Mouse (Mus musculus): Measurements from ENCODE around the gene Dhdh.
"Not testable (repeated sequence)": the region's sequence is repeated elsewhere in the genome, so short reads cannot be mapped to it uniquely, and the experiment has no call there.

The Dhdh gene

DNA sequence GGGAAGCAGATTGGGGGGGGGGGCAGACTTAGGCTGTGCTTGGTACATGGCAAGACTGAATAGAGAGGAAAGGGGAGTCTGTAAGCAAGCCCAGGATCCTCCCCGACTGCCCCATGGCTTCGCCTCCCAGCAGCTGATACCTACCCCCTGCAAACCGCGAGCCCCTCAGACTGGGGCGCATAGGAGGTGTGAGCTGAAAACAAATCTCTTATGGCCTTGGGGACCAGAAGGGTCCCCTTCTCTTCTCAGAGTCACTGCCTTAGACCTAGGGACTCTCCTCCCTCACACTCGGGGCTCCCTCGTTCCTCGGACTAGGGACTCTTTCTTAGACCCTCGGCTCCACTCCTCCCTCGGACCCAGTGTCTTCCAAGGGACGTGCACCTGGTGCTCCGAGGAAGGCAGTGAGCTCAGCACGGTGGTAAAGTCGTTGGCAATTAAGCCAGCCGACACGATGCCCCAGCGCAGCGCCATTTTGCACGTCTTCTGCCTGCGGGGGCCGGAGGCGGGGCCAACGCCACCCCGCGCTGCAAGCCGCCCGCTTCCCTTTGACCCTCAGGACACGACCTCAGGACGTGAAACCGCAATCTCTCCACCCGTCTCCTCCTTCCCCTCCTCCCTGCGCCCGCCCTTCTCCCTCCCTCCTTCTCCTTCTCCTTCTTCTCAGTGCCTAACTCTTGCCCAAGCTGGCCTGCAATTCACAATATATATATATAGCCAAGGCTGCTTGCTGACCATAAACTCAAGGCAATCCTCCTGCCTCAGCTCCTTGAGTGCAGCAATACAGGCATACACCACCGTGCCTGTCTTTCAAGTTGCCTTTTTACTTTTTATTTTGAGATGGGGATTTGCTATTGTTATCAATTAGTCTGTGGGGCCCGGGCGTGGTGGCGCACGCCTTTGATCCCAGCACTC, at the start of gene Dhdh:
Gene Dhdh (minus strand): TSS at position 513 of the 912 bp plus-strand sequence.
- DNase-seq (ENCODE audit: low spot score in 2 of 2) = no peak

DNA sequence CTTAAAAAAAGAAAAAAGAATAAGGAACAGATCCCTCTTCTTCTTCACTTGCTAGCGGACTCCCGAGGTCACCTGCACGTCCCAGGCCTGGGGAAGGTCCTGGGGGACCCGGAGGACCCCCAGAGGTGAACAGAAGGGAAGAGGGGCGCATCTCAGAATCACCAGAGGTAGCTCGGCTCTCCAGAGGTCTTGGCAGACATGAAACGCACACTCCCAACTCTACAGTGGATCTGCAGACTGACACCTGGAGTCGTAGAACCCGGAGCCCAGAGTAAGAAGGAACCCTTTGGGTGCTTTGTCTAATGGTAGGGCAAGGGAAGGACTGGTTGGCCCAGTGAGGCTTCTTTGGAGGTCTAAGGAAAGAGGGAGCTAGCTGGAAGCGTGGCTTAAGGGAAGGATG, 49.0 kb upstream of the Dhdh start:
- no peak for DNase-seq (ENCODE audit: low spot score in 2 of 2)

DNA sequence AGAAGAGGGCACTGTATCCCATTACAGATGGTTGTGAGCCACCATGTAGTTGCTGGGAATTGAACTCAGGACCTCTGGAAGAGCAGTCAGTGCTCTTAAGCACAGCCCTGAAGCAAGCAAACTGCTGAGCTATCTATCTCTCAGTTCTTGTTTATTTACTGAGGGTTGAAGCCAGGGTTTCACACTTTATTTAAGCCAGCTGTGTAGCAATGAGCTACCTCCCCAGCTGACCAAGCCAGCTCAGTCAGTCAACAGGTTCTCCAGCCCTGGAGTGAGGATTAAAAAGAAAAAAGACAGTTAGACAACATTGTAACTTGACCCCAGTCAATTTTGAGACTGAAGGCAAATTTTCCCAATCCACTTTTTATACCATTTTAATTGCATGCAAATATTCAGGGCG, 47.1 kb upstream of the Dhdh start:
- DNase-seq (ENCODE audit: low spot score in 2 of 2) = no peak

DNA sequence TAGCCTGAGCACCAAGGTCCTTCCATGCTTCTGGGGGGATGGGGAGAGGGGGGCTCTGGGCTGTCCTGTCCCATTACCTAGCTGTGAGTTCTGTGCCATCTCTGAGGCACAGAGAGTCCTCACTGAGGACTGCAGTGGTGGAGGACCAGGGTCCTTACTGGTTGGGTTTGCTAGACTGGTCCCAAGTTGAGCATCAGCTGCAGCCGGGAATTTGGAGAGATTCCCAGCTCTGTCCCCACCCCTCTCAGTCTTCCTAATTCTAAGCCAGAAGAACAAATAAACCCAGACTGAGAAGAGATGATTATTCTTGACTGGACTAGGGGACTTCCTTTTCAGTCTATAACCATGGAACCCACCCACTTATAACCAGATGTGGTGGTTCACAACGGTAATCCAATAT, 42.0 kb upstream of the Dhdh start:
- DNase-seq (ENCODE audit: low spot score in 2 of 2) = no peak

DNA sequence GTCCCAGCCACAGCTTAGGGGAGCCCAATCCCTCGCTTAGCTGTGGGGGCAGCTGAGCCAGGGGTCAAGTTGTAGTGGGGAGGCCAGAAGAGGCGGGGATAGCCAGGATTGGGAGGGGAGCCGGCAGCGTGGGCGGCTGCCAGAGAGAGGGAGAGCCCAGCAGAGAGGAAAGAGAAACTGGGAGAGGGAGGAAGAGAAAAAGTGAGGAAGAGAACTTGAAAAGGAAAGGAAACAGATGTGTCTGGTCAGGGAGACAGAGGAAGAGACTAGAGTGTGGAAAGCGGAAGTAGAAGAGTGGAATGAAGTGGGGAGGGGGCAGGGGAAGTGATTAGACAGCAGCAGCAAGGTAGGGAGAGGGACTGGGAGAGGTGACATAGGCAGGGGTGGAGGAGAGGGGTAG, 40.9 kb upstream of the Dhdh start:
- no peak for DNase-seq (ENCODE audit: low spot score in 2 of 2)

DNA sequence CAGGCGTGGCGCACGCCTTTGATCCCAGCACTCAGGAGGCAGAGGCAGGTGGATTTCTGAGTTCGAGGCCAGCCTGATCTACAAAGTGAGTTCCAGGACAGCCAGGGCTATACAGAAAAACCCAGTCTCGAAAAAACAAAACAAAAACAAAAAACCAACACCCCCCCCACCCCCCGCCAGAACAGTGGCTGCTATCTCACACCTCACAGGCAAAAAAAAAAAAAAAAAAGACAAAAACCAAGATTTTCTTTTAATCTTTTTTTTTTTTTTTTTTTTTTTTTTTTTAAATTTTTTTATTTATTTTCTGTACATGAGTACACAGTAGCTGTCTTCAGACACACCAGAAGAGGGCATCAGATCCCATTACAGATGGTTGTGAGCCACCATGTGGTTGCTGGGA, 38.6 kb upstream of the Dhdh start:
- not testable (repeated sequence) for DNase-seq (ENCODE audit: low spot score in 2 of 2)

DNA sequence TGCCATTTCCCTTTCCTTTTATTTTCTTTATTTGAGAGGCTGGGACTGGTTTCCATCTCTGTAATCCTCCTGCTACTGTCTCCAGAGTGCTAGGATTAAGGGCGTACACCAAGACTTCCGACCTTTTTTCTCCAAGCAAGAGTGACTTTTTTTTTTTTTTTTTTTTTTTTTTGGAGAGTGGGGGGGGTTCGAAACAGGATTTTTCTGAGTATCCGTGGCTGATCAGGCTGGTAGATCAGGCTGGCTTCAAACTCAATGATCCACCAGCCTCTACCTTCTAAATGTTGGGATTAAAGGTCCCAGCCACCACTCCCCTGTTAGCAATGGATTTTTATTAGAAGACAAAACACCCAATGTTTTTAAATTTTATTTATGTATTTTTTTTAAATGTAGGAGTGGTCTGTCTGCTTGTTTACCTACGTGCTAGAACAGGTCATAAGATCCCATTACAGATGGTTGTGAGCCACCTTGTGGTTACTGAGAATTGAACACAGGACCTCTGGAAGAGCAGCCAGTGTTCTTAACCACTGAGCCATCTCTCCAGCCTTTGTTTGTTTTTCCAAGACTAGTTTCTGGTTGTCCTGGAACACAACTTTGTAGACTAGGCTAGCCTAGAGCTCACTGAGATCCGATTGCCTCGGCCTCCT, 38.0 kb upstream of the Dhdh start:
- no peak for DNase-seq (ENCODE audit: low spot score in 2 of 2)

DNA sequence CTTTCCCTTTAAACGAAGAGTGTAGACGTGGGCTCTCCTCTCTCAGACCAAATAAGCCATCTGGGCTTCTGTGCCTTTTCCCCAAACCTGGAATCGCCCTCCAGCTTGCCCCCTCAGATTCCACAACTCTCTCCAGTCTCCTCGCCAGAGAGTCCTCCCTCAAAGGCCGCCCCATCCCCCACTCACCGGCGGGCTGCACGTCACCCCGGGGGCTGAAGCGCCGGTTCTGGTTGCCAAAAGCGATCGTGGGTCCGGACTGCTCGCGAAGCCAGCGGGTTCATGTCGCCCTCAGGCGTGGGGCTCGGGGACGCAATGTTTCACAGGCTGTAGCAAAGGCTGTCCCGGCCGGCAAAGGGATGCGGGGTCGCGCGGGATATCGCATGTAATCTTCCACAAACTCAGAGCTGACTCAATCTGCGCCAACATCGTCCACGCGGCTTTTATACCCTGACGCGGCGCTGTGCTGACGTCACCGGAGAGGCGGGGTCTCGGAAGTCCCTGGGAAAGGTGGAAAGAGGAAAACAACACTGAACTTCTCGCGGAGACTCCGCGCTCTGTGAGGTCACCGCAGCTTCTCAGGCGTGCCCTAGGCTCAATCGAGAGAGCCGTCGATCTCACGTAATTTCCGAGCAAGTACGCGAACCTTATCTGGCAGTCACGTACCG, 37.3 kb upstream of the Dhdh start, which contains the start of the genes Ppp1r15a and Plekha4:
Gene Ppp1r15a (minus strand): TSS at position 460 of the 665 bp plus-strand sequence.
Gene Plekha4 (plus strand): TSS at position 522 of the 665 bp plus-strand sequence.
- DNase-seq (ENCODE audit: low spot score in 2 of 2) = peak; percentile 86 to 88

DNA sequence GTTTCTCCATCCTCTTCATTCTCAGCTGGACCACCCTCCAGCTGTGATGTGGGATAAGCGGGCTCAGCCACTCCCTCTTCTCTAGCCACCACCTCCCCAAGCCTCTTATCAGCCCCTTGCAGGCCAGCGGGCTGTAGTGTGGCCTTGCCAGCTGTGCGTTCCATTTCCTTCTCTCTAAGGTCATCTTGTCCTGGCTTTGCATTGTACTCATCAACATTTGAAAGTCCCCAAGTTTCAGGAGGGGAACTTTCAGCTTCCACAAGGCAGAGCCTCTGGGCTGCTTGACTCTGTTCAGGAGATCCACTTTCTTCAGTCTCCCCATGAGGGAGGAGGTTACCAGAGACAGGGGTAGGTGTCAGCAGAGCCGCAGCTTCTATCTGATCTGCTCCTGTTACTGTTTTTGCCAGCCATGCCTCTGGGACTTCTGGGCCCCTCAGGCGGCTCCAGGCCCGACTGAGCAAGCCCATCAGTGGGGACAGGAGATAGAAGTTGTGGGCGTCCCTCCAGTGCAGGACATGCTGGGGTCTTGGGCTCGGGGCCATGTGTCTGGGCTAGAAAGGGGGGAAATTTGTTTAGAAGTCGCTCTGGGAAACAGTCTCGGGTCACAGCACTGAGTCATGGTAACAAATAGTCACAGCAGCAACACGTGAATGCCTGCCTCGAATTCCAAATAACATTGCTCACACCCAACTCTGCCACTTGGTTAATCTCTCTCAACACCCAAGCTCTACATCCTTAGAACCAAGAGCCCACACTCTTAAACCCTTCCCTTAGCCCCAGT, 36.4 kb upstream of the Dhdh start:
- DNase-seq (ENCODE audit: low spot score in 2 of 2) = no peak

DNA sequence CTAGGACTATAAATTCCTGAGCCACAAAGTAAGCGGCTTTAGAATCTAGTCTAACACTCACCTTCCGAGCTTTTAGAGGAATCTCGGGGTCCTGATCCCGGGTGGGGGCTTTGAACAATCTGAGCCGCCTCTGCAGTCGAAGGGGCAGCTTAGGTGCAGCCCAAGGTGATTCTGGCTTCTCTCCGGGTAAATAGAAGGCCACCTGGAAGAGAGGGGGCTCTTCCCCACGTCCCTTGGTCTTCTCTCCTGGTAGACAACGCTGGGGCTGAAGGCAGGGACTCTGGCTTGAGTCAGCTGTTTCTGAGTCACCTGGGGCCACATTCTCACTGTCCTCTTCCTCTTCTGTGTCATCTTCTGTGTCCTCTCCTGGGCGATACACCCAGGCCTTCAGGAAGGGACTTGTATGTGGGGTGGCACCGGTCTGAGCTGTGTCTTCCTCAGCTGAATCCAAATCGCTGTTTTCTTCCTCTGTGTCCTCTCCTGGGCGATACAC, 35.1 kb upstream of the Dhdh start:
- DNase-seq (ENCODE audit: low spot score in 2 of 2) = no peak

DNA sequence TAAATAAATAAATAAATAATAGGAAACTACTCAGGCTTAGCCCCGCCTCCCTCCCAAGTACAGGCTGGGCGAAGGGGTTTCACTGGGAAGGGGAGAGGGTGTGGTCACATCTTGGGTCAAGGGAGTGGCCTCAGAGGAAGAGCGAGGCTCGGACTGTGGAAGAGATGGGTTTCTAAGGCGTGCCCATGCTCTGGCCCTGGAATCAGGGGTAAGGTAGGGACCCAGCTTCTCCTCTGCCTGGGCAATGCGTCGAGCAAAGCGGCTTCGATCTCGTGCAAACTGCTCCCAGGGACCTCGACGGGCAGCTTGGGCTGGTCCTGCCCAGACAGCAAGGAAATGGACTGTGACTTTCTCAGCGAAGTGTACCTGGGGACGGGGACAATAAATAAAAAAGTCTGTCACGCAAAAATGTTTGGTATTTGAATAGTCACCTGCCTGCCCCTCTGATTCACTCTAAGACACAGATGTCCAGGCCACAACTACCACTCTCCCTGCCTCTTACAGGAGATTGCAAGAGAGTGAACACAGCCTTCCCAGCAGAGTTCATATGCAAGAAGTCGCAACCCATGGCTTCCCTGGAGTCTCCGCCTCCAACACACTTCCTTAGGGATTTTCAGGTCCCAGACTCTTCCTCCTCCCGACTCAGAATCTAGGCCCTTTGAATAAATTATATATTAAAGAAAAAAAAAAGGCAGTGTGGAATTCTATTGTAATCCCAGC, 34.5 kb upstream of the Dhdh start:
- DNase-seq (ENCODE audit: low spot score in 2 of 2) = no peak

DNA sequence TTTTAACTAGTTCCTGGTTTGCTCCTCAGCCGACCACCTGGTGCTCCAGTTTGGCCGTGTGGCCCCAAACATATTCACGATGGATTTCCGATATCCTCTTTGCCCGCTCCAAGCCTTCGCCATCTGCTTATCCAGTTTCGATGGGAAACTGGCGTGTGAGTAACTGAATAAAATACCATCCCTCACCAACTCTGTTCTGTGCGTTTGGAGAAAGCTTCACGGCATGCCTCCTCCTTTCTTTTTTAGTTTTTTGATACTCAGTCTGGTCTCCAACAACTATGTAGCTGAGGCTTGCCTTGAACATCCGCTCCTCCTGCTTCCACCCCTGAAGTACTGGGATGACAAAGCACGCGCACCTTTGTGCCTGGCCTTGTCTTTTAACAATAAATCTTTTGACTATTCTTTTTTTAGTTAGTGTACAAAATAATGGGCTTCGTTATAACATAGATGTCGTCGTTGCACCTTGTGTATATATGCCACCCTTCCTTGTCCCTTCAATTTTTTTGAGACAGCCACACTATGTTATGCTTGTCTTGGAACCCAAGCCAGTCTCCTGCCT, 33.7 kb upstream of the Dhdh start:
- no peak for DNase-seq (ENCODE audit: low spot score in 2 of 2)

DNA sequence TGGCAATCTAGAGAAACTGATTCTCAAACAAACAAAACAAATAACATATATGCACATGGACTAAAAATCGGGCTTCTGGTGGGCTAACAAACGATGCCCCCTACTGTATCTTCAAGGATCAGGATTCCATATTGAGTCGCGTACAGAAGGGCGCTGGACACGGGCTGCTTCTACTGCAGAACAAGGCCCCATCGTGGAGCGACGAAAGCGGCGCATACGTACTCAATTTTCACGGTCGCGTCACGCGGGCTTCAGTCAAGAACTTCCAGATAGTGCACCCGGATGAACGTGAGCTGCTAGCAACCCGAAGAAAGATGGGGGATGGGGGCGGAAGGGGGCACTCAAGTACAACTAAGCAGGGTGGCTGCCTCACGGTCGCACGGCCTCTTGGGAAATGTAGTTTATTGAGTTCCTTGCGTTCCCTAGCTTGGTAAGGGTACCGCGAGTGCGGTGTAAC, 33.2 kb upstream of the Dhdh start:
- DNase-seq (ENCODE audit: low spot score in 2 of 2) = peak; percentile 87 to 93

DNA sequence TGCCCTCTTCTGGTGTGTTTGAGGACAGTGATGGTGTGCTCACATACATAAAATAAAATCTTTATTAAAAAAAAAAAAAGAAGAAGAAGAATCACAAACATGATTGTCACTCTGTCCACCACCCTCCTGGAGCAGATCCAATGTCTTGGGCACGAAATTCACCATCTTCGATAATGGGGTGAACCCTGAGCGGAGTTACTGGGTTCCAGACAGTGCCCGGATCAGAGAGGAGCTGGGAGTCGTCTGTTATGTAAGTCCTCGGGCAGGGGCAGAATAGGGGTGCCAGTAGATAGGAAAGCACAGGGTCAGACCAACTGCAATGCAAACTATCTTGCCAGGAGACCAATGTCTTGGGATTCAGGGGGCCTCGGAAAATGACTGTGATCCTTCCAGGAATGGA, 32.0 kb upstream of the Dhdh start:
- no peak for DNase-seq (ENCODE audit: low spot score in 2 of 2)

DNA sequence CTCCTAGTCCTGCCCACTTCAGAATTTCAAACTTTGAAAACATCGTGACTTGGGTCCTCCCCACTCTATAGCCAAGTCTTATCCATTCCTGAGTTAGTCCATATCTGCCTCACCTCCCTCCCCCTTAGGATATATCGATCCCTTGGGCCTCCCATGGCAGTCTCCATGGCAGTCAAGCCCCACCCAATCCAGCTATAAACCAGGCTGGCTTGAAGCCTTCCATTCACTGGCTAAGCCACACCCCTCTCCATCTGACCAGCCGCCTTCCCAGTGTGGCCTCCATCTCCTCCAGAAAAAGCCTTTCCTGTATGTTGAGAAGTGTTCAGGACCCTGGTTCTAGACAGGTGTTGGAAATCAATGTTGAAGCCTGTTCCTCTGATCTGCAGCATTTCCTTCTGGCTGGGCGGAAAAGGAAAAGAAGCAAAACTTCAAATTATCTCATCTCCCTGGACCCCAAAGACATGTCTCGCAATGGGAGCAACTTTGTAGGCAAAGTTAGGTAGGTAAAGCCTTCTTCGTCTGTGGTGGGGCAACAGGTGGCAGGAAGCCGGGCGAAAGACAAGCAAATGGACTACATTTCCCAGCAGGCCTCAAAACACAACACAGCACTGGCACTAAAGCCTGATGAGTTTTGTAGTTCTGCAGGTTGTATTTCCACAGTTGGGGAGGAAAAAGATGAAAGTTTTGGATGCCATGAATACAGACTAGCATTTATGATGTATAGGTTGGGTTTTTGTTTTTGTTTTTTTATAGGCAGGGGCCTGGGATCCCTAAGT, 30.9 kb upstream of the Dhdh start:
- no peak for DNase-seq (ENCODE audit: low spot score in 2 of 2)

DNA sequence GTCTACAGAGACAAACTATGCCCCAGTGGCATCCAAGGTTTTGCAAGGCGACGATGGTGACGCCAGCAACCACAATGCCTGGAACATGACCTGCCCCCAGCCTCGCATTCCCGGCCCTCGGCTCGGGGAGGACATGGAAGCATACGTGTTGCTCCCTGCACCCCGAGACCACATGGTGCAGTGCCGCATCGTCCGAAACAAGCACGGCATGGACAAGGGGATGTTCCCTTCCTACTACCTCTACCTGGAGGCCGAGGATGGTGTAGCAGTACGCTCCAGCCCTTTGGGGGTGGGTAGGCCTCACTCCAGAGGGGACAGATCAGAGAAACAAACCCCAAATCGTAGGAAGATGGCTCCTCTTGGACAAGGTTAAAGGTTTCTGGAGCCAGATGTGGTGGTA, 30.0 kb upstream of the Dhdh start:
- DNase-seq (ENCODE audit: low spot score in 2 of 2) = no peak

DNA sequence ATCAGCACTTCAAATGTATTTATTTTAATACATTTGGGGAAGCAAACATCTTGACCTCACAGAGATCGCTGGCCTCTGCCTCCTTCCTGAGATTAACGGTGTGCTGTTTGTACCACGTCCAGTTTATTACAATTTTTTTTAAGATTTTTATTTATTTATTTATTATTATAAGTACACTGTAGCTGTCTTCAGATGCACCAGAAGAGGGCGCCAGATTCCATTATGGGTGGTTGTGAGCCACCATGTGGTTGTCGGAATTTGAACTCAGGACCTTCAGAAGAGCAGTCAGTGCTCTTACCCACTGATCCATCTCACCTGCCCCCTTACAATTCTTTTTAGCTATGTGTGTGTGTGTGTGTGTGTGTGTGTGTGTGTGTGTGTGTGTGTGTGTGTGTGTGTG, 28.2 kb upstream of the Dhdh start:
- DNase-seq (ENCODE audit: low spot score in 2 of 2) = not testable (repeated sequence)

DNA sequence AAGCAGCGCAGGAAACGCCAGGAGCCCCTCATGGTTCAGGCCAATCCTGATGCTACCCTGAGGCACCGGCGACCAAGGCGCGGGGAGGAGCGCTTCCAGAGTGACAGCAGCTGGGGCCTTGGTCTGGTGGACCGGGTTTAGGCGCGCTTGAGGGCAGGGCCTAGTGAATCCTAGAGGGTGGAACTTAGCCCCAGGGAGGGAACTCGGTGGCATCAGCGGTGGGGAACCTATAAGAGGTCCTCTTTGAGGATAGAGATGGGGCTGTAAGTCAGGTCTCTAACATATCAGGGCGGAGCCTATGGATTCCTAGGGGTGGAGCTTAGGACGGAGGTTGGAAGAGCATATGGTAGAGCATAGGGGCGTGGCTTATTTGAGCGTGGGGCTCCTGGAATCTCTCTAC, 26.8 kb upstream of the Dhdh start:
- DNase-seq (ENCODE audit: low spot score in 2 of 2) = no peak

DNA sequence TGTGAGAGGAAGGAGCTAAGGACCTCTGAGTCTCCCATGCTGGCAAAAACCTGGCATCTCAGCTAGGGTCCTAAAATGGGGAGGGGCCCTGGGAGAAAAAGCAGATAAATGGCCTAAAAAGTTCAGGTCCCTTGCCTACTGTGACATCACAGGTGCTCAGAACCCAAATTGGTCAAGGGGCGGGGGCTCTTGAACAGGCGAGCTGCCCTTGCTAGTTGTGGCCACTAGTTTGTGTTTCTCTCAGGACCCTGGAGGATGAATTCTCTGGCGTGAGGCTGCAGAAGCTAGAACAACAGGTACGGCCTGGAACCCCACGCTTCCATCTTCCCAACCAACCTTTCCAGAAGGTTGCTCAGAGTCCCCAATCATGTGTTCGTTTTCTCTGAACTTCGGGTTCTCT, 25.8 kb upstream of the Dhdh start:
- DNase-seq (ENCODE audit: low spot score in 2 of 2) = no peak
